Mouse (Mus musculus) erythroblast, adult 5-6 weeks (primary cell): ENCODE results near the gene Coasy. TPM values are rescaled to one million over a fixed set of nuclear protein-coding genes. Genes with fewer than 3 reads are reported as not detected.

Experiments
- ATAC-seq: replicated peaks from 2 replicates; pipeline ENCODE4 v1.8.0; 2016; ENCODE audit warnings: moderate number of reproducible peaks, mild to moderate bottlenecking, moderate TSS enrichment, inconsistent platforms; ENCODE audit not compliant: poor library complexity, low FRiP score, severe bottlenecking
- total RNA-seq, 2 experiments: library from RNA; stranded (forward) in 1 of 2; stranded (reverse) in 1 of 2; fragments of 150-400 nt in 1 of 2; fragments of 200-764, 138-1000 nt in 1 of 2; gene quantifications; 2 replicates each; pipeline versions ENCODE4 v1.2.3 to v1.2.4; 2015 to 2017; ENCODE audit warnings: low replicate concordance in 2 of 2

Coasy gene
- total RNA-seq (2015; ENCODE audit: low replicate concordance), result 6.7 and 7.5 TPM in 2 replicates
- total RNA-seq (2017; ENCODE audit: low replicate concordance), result 3.8 and 9.6 TPM in 2 replicates

- peak; percentile 66 for ATAC-seq
Measured at GRCm38 (mm10) chr11:101082208-101083082, at the start of gene Coasy. Gene Coasy, plus strand, starts transcription at chr11:101082565.

DNA sequence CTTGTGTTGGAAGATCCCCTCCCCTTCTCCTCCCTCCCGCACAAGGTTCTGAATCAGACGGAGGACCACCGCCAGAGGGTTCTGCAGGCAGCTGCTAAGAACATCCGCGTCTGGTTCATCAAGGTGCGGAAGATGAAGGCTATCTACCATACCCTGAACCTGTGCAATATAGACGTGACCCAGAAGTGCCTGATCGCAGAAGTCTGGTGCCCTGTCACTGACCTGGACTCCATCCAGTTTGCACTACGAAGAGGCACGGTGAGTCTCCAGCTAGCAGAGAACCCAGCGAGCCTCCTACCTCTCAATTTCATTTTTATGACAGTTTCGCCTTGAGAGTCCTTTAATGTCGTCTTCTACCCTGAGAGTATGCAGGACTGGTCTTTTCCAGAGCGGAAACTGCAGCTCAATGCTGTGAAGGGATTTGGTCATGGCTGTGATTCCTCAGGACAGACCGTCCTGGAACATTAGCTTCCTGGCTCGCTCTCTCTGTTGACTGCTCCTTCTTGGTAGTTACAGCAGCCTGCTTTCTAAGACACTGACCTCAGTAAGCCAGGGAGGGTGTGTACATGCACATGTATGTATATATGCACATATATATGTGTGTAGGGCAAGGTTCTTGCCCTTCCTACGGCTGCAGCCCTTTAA is 48.4 kb upstream of the Coasy start:
- ATAC-seq, result no peak

GRCm38 (mm10) chr11:101034614-101035327 is 47.6 kb upstream of the Coasy start:
- no peak for ATAC-seq

DNA sequence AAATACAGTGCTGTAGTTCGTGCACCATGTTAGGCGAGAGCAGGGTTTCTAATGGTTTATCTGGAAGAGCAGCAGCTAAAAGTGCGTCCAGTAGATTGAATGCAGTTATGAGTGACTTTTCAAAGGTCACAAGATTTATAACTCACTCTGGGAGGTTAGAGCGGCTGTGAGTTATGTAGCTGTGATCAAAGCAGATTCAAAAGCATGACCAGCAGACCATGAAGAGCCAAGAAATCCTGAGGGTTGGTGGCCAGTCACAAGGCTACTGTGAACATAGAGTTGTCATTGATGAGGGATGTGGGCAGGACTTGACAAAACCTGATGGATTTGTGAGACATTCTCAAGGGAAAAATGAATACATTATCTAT is 47.1 kb upstream of the Coasy start:
- ATAC-seq, result no peak

DNA sequence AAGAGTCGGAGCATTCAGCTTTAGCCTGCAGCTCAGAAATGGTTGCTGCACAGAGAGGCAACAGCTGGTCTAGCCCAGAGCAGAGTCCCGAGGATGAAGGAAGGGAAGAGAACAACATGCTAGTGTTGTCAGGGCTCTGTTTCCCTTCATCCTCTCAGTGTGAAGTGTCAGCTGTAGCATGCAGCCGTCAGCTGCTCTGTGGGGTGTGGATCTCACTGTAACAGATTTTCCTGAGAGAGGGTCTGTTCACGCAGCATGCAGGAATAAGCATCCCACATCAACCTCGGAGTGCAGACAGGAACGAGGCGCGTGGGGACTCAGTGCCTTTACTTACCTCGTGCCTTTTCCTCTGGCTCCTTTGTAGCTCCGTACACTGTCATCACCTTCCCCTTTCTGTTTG is 44.6 kb upstream of the Coasy start:
- ATAC-seq, result no peak

GRCm38 (mm10) chr11:101045826-101046225 is 36.5 kb upstream of the Coasy start:
- no peak for ATAC-seq

DNA sequence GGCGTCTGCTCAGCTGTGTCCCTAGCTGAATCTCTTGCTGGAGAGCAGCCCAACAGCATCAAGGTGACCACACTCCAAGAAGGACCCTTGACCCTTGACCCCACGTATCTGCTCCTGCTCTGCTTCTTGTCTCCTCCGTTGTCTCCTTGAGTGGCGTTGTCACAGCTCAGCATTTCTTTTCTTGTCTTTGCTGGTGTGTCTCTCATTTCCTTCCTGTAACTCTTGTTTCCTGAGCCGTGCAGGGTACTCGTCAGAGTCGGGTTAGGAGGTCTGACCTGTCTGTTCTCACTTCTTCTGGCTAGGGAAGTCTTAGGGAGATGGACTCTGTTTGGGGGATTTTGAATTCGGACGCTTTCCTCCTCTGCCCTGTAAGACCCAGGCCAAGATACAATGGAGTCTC is 35.9 kb upstream of the Coasy start:
- ATAC-seq, result no peak

DNA sequence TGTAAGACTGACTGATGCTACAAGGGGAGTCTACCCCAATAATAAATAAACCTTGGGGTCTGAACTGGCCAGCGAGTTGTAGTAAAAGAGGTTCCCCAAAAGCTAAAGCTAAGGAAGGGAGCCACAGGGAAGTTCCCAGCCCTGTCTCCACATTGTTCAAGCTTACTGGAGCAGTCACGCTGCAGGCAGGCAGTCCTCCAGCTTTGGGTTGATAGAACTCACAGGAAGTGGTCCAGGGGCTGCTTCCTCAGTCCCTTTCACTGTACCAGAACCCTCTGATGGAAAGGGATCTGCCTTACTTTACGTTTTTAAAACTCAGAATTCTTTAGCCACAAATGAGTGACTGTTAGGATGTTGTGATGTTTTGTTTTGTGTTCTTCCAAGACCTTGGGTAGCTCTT is 34.9 kb upstream of the Coasy start:
- no peak for ATAC-seq

GRCm38 (mm10) chr11:101050359-101050758 is 32.0 kb upstream of the Coasy start:
- no peak for ATAC-seq

DNA sequence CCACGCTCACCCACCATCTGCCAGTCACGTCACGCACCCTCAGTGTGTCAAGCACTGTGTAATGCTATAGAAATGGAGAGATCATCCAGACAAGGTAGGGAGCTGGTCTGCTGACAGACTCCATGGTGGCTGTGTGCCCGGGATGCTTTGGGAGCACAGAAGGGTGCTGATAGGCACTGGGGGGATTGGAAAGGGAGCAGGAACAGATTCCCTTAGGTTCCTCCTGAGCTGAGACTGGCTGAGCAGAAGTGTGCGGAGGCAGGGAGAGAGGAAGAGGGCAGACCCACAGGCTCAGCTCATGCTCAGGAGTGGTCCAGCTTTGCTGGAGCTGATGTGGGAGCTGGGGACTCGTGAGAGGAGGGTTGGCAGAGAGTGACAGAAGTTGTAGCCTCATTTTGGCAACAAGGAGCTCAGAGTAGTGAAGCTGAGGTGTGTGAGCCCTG is 31.3 kb upstream of the Coasy start:
- ATAC-seq, result no peak

- ATAC-seq, result no peak
Measured at GRCm38 (mm10) chr11:101051617-101052016, 30.7 kb upstream of the Coasy start.

DNA sequence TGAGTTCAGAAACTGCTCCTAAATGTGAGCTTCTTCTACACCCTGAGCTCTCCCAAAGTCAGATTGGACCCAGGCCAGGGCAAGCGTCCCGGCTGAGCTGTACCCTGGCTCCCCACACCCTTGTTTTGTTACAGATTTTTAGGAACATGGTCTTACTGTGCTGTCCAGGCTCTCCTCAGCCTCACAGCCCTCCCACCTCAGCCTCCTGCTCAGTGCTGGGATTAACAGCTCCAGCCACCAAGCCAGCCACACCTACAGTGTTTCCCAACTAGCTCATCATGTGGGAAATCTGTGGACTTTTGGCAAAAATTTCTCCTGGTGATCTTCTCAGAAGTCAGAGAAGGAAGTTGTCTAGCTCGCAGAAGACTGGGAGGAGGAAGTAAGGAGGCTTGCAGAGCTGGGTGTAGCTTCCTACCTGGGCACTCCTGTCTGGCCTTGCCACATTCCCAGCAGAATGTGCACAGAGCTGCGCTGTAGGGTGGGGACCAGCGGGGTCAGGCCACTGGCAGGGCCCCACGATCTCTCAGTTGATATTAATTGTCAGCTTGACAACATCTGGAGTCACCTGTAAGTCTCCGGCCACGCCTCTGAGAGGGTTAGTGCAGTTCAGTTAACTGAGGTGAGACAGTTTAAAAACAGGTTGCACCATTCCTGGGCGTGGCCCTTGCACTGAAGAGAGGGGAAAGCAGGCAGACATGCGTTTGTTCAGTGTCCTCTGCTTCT is 29.5 kb upstream of the Coasy start:
- no peak for ATAC-seq

DNA sequence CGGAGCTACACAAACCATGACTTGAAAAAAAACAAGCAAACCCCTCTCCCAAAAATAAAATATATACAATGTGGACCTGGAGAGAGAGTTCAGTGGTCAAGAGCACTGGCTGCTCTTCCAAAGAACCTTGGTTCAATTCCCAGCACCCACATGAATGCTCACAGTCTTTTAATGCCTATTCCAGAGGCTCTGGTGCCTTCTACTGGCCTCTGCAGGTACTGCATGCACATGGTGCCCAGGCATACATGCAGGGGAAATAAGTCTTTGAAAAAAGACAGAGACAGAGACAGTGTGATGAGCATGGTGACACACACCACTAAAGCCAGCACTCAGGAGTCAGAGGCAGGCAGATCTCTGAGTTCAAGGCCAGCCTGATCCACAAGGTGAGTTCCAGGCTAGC is 28.4 kb upstream of the Coasy start:
- no peak for ATAC-seq

DNA sequence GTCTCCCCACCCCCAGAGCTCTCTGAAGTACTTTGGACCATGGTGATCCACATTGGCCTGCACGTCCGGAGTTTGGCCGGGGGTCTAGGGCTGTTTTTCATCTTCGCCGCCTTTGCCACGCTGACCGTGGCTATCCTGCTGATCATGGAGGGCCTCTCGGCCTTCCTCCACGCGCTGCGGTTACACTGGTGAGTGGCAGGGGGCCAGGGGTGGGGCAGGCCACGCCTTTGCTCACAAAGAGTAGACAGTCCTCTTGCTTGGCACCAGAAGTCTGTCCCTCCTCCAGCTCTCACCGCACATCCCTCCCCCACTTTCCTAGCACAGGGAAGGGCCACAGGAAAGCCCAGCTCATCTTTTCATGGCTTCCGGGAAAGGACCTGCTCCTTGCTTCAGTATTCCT is 26.9 kb upstream of the Coasy start:
- no peak for ATAC-seq

DNA sequence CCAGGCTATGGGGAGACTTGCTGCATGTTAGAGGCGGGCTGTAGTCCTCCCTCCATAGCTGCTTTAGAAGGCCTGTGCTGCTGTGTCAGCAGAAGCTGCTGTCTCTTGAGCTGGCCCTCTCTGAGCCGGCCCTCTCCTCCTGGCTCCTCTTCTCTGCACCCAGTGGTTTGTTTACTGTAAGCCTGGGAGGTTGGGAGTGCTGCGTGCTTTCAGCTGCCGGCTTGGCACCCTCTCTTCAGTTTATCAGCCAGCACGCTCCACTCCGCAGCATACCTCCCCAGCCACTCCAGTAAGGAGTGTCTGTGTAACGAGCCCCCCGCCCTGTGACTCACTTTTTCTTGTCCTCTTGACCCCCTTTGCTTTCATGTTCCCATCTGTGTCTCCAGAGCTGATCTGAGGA is 25.5 kb upstream of the Coasy start:
- no peak for ATAC-seq

- peak; percentile 70 for ATAC-seq
Measured at GRCm38 (mm10) chr11:101057860-101058259, 24.5 kb upstream of the Coasy start.

- ATAC-seq, result no peak
Measured at GRCm38 (mm10) chr11:101058726-101059125, 23.6 kb upstream of the Coasy start.

GRCm38 (mm10) chr11:101059473-101059872 is 22.9 kb upstream of the Coasy start:
- no peak for ATAC-seq

DNA sequence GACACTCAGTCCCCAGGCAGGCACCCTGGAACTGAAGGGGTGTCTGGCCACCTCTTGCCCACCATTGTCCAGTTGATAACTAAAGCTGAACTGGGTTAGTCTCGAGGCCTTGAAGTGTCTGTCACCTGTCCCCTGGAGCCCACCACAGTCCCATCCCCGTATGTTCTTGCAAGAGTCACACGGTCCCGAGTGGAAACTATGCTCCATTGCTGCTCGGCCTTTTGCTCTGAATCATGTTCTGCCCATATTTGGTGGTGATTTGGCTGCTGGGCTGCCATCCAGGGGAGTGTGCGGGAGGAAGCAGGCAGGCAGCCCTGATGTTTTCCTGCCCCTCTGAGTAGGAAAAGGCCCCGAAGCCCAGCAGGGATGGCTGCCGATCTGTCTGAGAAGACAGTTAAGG is 22.2 kb upstream of the Coasy start:
- no peak for ATAC-seq

GRCm38 (mm10) chr11:101061049-101061448 is 21.3 kb upstream of the Coasy start:
- ATAC-seq, result no peak
